Mouse (Mus musculus) small intestine, adult 2 months (tissue): Measurements from ENCODE around the gene Rnase2a. TPM values are rescaled to one million over a fixed set of nuclear protein-coding genes. Genes with fewer than 3 reads are reported as not detected.
"Not testable (repeated sequence)": the region's sequence is repeated elsewhere in the genome, so short reads cannot be mapped to it uniquely, and the experiment has no call there.

ENCODE experiments used
- H3K27ac ChIP-seq: fragments of 200-500 bp; 2 replicates; pipeline ENCODE4 v1.5.1; 2012; ENCODE audit warnings: low read depth, low read length, control low read depth, inconsistent platforms; ENCODE audit not compliant: insufficient read depth
- H3K27me3 ChIP-seq: fragments of 200-500 bp; 2 replicates; pipeline ENCODE4 v1.6.1; 2012; ENCODE audit warnings: mild to moderate bottlenecking, moderate library complexity, low read length, inconsistent platforms; ENCODE audit not compliant: control insufficient read depth, insufficient read depth
- H3K36me3 ChIP-seq: fragments of 200-500 bp; 2 replicates; pipeline ENCODE4 v1.6.1; 2012; ENCODE audit warnings: mild to moderate bottlenecking, low read length, control low read depth, inconsistent platforms; ENCODE audit not compliant: control insufficient read depth, insufficient read depth
- H3K4me1 ChIP-seq: fragments of 200-500 bp; 2 replicates; pipeline ENCODE4 v1.6.1; 2012; ENCODE audit warnings: low read length, inconsistent platforms, mixed read lengths; ENCODE audit not compliant: control insufficient read depth, insufficient read depth, insufficient read length
- H3K4me3 ChIP-seq: fragments of 200-500 bp; 2 replicates; pipeline ENCODE4 v1.5.1; 2012; ENCODE audit warnings: low read depth, mild to moderate bottlenecking, control low read depth, inconsistent platforms, low read length, moderate library complexity
- CTCF ChIP-seq: fragments of 200-500 bp; IDR thresholded peaks from 2 replicates; pipeline ENCODE4 v1.5.1; 2012; ENCODE audit warnings: low read depth, mild to moderate bottlenecking, control low read depth, inconsistent platforms, low read length, moderate library complexity, mixed read lengths; ENCODE audit not compliant: insufficient replicate concordance, insufficient read length; ENCODE audit errors: extremely low read depth
- POLR2A ChIP-seq: fragments of 200-500 bp; IDR thresholded peaks from 2 replicates; pipeline ENCODE4 v1.6.1; 2012; ENCODE audit warnings: low read depth, mild to moderate bottlenecking, control low read depth, inconsistent platforms, low read length, moderate library complexity
- WGBS: fragments of 180-500 bp; shearing (Covaris S2); methylation state at CpG from one replicate; pipeline ENCODE4 v1.1.7; 2018; 5-methylcytosine and 5-hydroxymethylcytosine counted together
- polyA plus RNA-seq: library from polyadenylated mRNA; depleted of rRNA; stranded (reverse); fragments of >200 nt; gene quantifications from 2 replicates; pipeline ENCODE4 v1.2.3, GENCODE M21; 2012; rRNA removed

Rnase2a gene
- polyA plus RNA-seq, 1 experiment = not detected

GRCm38 (mm10) chr14:51253569-51253968, 2.3 kb downstream of the Rnase2a start:
- Histone ChIP-seq H3K4me3 (no peak overlapping the region), H3K27ac (no peak overlapping the region), H3K27me3 (no peaks in the 10 kb centered on the region), H3K36me3 (no peaks in the 10 kb centered on the region), H3K4me1 (no peaks in the 10 kb centered on the region)
- 90% methylated on average over 1 of the region's 1 CpGs for WGBS
- TF ChIP-seq POLR2A (no peak), CTCF (no peak)

DNA sequence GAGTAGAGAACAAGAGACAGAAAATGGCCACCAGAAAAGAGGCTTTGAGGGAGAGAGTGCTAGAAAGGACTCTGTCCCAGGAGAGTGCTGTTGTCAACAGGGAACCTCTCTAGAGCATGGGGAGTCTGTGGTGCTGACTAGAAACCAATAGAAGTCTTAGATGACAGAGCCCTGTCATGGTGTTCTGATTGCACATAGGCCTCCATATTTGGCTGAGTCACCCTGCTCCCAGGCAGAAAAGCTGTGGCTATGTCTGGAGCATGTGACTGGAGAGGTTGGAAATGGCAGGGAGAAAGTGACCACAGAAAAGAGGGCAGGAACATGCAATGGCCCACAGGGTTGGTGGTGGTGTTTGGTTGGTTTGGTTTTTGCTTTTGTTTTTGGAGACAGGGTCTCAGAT, 3.7 kb downstream of the Rnase2a start:
- H3K36me3 ChIP-seq, H3K27ac ChIP-seq, H3K27me3 ChIP-seq, H3K4me3 ChIP-seq, H3K4me1 ChIP-seq: not testable (repeated sequence)

GRCm38 (mm10) chr14:51250348-51250747, 5.6 kb downstream of the Rnase2a start:
- Histone ChIP-seq H3K36me3 (no peaks in the 10 kb centered on the region), H3K4me1 (no peaks in the 10 kb centered on the region), H3K27me3 (no peaks in the 10 kb centered on the region), H3K4me3 (no peak overlapping the region), H3K27ac (no peak overlapping the region)
- TF ChIP-seq CTCF (no peak), POLR2A (no peak)
- WGBS = 54% methylated on average over 3 of the region's 3 CpGs

- H3K4me1 ChIP-seq = no peaks in the 10 kb centered on the region
- H3K4me3 ChIP-seq = no peak overlapping the region
- no peak overlapping the region for H3K27ac ChIP-seq
- TF ChIP-seq CTCF (no peak), POLR2A (no peak)
- 89% methylated on average over 1 of the region's 1 CpGs for WGBS
- H3K36me3 ChIP-seq = no peaks in the 10 kb centered on the region
- no peaks in the 10 kb centered on the region for H3K27me3 ChIP-seq
Observed at GRCm38 (mm10) chr14:51247736-51248135, 8.2 kb downstream of the Rnase2a start.

- TF ChIP-seq CTCF (peak; percentile 47; the same call in 1 of the 2 replicates), POLR2A (no peak)
- Histone ChIP-seq H3K4me1 (no peaks in the 10 kb centered on the region), H3K36me3 (no peaks in the 10 kb centered on the region), H3K27me3 (no peaks in the 10 kb centered on the region), H3K4me3 (no peak overlapping the region), H3K27ac (no peak overlapping the region)
Observed at GRCm38 (mm10) chr14:51240899-51241298, 15.0 kb downstream of the Rnase2a start.

DNA sequence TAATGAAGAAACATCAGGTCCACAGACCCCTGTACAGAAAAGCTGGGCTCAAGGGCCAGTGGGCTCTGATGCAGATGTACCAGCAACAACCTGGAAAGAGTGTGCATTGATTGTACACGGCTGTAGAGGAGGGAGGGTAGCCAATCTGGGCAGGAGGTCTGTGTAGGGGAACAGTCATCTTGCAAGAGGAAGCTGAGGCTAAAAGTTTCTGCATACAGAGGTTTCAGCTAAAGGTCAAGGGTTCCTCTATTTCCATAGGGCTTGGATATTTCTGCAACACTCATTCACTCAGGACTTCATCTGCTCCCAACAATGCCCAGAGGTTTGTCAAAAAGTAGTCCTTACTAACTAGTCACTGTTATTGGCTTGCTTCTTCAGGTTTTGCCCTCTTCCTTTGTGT, 18.4 kb downstream of the Rnase2a start:
- H3K4me3 ChIP-seq, H3K36me3 ChIP-seq, H3K27ac ChIP-seq, H3K4me1 ChIP-seq, H3K27me3 ChIP-seq: not testable (repeated sequence)
- WGBS = 67% methylated on average over 1 of the region's 1 CpGs

DNA sequence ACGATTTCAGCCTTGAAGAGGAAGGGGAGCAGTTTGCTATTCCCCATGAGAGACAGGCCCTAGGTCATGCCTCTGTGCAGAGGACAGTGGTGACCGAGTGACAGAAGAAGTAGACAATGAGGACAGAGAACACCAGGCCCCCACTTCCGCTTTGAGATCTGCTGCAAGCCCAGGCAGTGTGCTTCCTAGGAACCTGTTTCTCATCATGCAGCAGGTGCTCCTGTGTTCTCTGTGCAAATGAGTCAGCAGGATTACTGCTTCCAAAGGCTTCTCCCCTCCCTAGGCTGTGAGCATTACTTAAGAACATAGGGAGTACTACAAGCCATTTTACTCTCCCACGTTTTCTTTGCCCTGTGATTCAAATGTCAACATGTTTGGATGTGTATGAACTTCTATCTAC, 26.3 kb downstream of the Rnase2a start:
- not testable (repeated sequence) for H3K27me3 ChIP-seq, H3K36me3 ChIP-seq, H3K4me3 ChIP-seq, H3K27ac ChIP-seq, H3K4me1 ChIP-seq
- WGBS = 58% methylated on average over 4 of the region's 4 CpGs

DNA sequence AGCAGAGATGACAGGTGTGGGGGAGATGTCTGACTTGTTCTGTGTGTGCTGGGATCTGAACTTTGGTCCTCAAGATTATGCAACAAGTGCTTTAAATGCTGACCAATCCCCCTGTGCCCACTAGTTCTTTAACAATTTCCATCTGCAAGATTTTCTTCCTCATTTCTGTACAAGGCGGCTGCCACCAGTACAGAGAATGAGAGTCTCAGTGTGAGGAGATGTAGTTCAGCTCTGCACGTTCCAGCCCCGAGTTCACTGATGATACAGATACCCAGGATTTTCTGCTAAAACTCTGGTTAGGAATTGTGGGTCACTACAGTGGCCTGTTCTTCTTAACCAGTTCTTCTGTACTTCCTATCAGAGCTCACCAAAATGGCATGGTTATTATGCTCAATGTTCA, 35.8 kb downstream of the Rnase2a start:
- 65% methylated on average over 3 of the region's 3 CpGs for WGBS
- H3K36me3 ChIP-seq, H3K4me1 ChIP-seq, H3K27ac ChIP-seq, H3K27me3 ChIP-seq, H3K4me3 ChIP-seq: not testable (repeated sequence)

Other genes with a start within 250 kb of the Rnase2a start
- gene Rnase10, start 248.4 kb downstream of the Rnase2a start, polyA plus RNA-seq = not detected in 2 replicates
- gene Rnase9, start 214.2 kb downstream of the Rnase2a start, polyA plus RNA-seq = not detected in 2 replicates
- not detected in 2 replicates for gene Rnase11, start 205.9 kb downstream of the Rnase2a start, polyA plus RNA-seq
- not detected in 2 replicates for gene Rnase12, start 198.5 kb downstream of the Rnase2a start, polyA plus RNA-seq
- gene Olfr750, start 181.7 kb downstream of the Rnase2a start, polyA plus RNA-seq = 0.01 TPM in 1 of 2 replicates, not detected in the other
- gene Rnase4, start 165.0 kb downstream of the Rnase2a start, polyA plus RNA-seq = 120 and 130 TPM in 2 replicates
- gene Ang, start 165.0 kb downstream of the Rnase2a start, polyA plus RNA-seq = 21.1 and 27.1 TPM in 2 replicates
- gene Eddm3b, start 141.7 kb downstream of the Rnase2a start, polyA plus RNA-seq = not detected in 2 replicates
- gene Rnase6, start 132.2 kb downstream of the Rnase2a start, polyA plus RNA-seq = 9.7 and 15.0 TPM in 2 replicates
- 47.1 and 6,983 TPM in 2 replicates for gene Rnase1, start 109.3 kb downstream of the Rnase2a start, polyA plus RNA-seq
- gene Rnase2b, start 93.9 kb downstream of the Rnase2a start, polyA plus RNA-seq = not detected in 2 replicates
- not detected in 2 replicates for gene Ang2, start 57.0 kb downstream of the Rnase2a start, polyA plus RNA-seq
- gene Ear14, start 52.7 kb downstream of the Rnase2a start, polyA plus RNA-seq = not detected in 2 replicates
- gene Gm7247, start 105.6 kb upstream of the Rnase2a start, polyA plus RNA-seq = not detected in 2 replicates
- gene Vmn2r88, start 154.7 kb upstream of the Rnase2a start, polyA plus RNA-seq = not detected in 2 replicates
- gene Vmn2r89, start 195.7 kb upstream of the Rnase2a start, polyA plus RNA-seq = not detected in 2 replicates